Mouse (Mus musculus): ENCODE measurements at regions not wholly inside any gene's neighbourhood (a gene's known extent, or its start where the extent isn't known, plus 50 kb on each side); places are given as distances from the start of the nearest gene placed in this dataset.

GRCm38 (mm10) chr16:93417831-93418230 lies 186.0 kb downstream of the Setd4 start:
- TF ChIP-seq HCFC1 (IDR thresholded peaks at IDR 0.05; ENCODE audit: borderline replicate concordance, insufficient read depth, low read length) (no peak), ZC3H11A (IDR thresholded peaks at IDR 0.05; ENCODE audit: borderline replicate concordance, low read depth, low read length) (no peak), CHD2 (IDR thresholded peaks at IDR 0.05; ENCODE audit: low read depth, low read length) (no peak), ZNF384 (IDR thresholded peaks at IDR 0.05; ENCODE audit: low read depth, low read length) (no peak)
